Mouse (Mus musculus) stomach, embryonic 15.5 days (tissue): ENCODE measurements around the gene Ankrd36. TPM values are rescaled to one million over a fixed set of nuclear protein-coding genes. Genes with fewer than 3 reads are reported as not detected.

Experiments
- ATAC-seq: fragments of 200-750 bp; cut with Nextera tagmentation; 2 replicates; pipeline ENCODE4 v1.8.0; 2017; ENCODE audit warnings: low read depth, moderate number of reproducible peaks, moderate TSS enrichment; ENCODE audit not compliant: insufficient read depth, low FRiP score
- H3K27ac ChIP-seq: fragments of 300-500 bp; sonication (generic); 2 replicates; pipeline ENCODE4 v1.5.1; 2015; ENCODE audit warnings: mild to moderate bottlenecking, inconsistent platforms
- H3K27me3 ChIP-seq: fragments of 300-500 bp; sonication (generic); replicated peaks from 2 replicates; pipeline ENCODE4 v1.6.1; 2015; ENCODE audit warnings: inconsistent platforms
- H3K36me3 ChIP-seq: fragments of 300-500 bp; sonication (generic); 2 replicates; pipeline ENCODE4 v1.6.1; 2015; ENCODE audit warnings: inconsistent platforms
- H3K4me1 ChIP-seq: fragments of 300-500 bp; sonication (generic); 2 replicates; pipeline ENCODE4 v1.6.1; 2015; ENCODE audit warnings: inconsistent platforms
- H3K4me2 ChIP-seq: fragments of 300-500 bp; sonication (generic); 2 replicates; pipeline ENCODE4 v1.6.1; 2015; ENCODE audit warnings: mild to moderate bottlenecking, inconsistent platforms
- H3K4me3 ChIP-seq: fragments of 300-500 bp; sonication (generic); replicated peaks from 2 replicates; pipeline ENCODE4 v1.5.1; 2015; ENCODE audit warnings: inconsistent platforms
- H3K9ac ChIP-seq: fragments of 300-500 bp; sonication (generic); 2 replicates; pipeline ENCODE4 v1.6.1; 2015; ENCODE audit warnings: inconsistent platforms
- H3K9me3 ChIP-seq: fragments of 300-500 bp; sonication (generic); 2 replicates; pipeline ENCODE4 v1.6.1; 2016; ENCODE audit warnings: inconsistent platforms
- WGBS: fragments of 180-500 bp; shearing (Covaris S2); methylation state at CpG from one replicate; pipeline ENCODE4 v1.1.7; 2015; 5-methylcytosine and 5-hydroxymethylcytosine counted together
- polyA plus RNA-seq: library from polyadenylated mRNA; unstranded; fragments of >200 nt; fragmentation: Nextera tagmentation; extraction: Ambion mirVana; gene quantifications from 2 replicates; pipeline ENCODE4 v1.2.1, GENCODE M21; 2015

Ankrd36 gene
- 0.40 TPM in 1 of 2 replicates, not detected in the other for polyA plus RNA-seq

GRCm38 (mm10) chr11:5569474-5569873 is at the start of gene Ankrd36:
TSS of gene Ankrd36 (plus strand) at chr11:5569684.
- H3K9me3 ChIP-seq = no peaks in the 10 kb centered on the region
- H3K27ac ChIP-seq = no peak within 1 kb of the TSS
- no peak within 1 kb of the TSS for H3K4me3 ChIP-seq
- ATAC-seq = no peak
- no peaks in the 10 kb centered on the region for H3K27me3 ChIP-seq
- no peak within 1 kb of the TSS for H3K4me2 ChIP-seq
- 81% methylated on average over 12 of the region's 12 CpGs for WGBS
- no peaks in the 10 kb centered on the region for H3K4me1 ChIP-seq
- no peaks in the 10 kb centered on the region for H3K36me3 ChIP-seq
- H3K9ac ChIP-seq = no peak within 1 kb of the TSS

GRCm38 (mm10) chr11:5520412-5521265 is 48.8 kb upstream of the Ankrd36 start, which contains the start of gene Xbp1:
TSS of gene Xbp1 (plus strand) at chr11:5520659.
- peaks cover 30% of the 10 kb centered on the region for H3K36me3 ChIP-seq
- peak within 1 kb of the TSS; percentile 75 for H3K4me3 ChIP-seq
- no peaks in the 10 kb centered on the region for H3K27me3 ChIP-seq
- peak within 1 kb of the TSS; percentile 63 for H3K4me2 ChIP-seq
- peak; percentile 98 for ATAC-seq
- H3K9ac ChIP-seq = peak within 1 kb of the TSS; percentile 94
- no peaks in the 10 kb centered on the region for H3K9me3 ChIP-seq
- H3K27ac ChIP-seq = peak within 1 kb of the TSS; percentile 91
- H3K4me1 ChIP-seq = peaks cover 26% of the 10 kb centered on the region
- 0% methylated on average over 71 of the region's 72 CpGs for WGBS

GRCm38 (mm10) chr11:5521266-5521515 is 48.3 kb upstream of the Ankrd36 start:
- H3K4me2 ChIP-seq = peak overlapping the region; percentile 63
- H3K9me3 ChIP-seq = no peaks in the 10 kb centered on the region
- peak overlapping the region; percentile 94 for H3K9ac ChIP-seq
- peaks cover 30% of the 10 kb centered on the region for H3K36me3 ChIP-seq
- WGBS = under 1% methylated on average over 13 of the region's 13 CpGs
- ATAC-seq = no peak; the same call in 1 of the 2 replicates
- H3K27ac ChIP-seq = peak overlapping the region; percentile 91
- peaks cover 26% of the 10 kb centered on the region for H3K4me1 ChIP-seq
- H3K4me3 ChIP-seq = peak overlapping the region; percentile 75
- H3K27me3 ChIP-seq = no peaks in the 10 kb centered on the region

- H3K36me3 ChIP-seq = peaks cover 30% of the 10 kb centered on the region
- peak overlapping the region; percentile 91 for H3K27ac ChIP-seq
- H3K4me3 ChIP-seq = peak overlapping the region; percentile 75
- WGBS = under 1% methylated on average over 33 of the region's 34 CpGs
- ATAC-seq = peak; percentile 63
- no peaks in the 10 kb centered on the region for H3K27me3 ChIP-seq
- H3K4me2 ChIP-seq = peak overlapping the region; percentile 63
- H3K9me3 ChIP-seq = no peaks in the 10 kb centered on the region
- peaks cover 26% of the 10 kb centered on the region for H3K4me1 ChIP-seq
- peak overlapping the region; percentile 94 for H3K9ac ChIP-seq
Measured at GRCm38 (mm10) chr11:5521516-5522291, 47.8 kb upstream of the Ankrd36 start.

- no peaks in the 10 kb centered on the region for H3K9me3 ChIP-seq
- 82% methylated on average over 11 of the region's 11 CpGs for WGBS
- no peak for ATAC-seq
- peaks cover 30% of the 10 kb centered on the region for H3K36me3 ChIP-seq
- 0 out of 2 replicates have a peak overlapping the region, but pooled peaks have one; percentile 19 for H3K27ac ChIP-seq
- peak overlapping the region; percentile 6; the same call in 1 of the 2 replicates for H3K9ac ChIP-seq
- H3K27me3 ChIP-seq = no peaks in the 10 kb centered on the region
- peak overlapping the region; percentile 75 for H3K4me3 ChIP-seq
- peaks cover 26% of the 10 kb centered on the region for H3K4me1 ChIP-seq
- peak overlapping the region; percentile 63 for H3K4me2 ChIP-seq
Measured at GRCm38 (mm10) chr11:5522798-5523415, 46.6 kb upstream of the Ankrd36 start.

- Histone ChIP-seq H3K4me2 (no peak overlapping the region), H3K9ac (no peak overlapping the region), H3K36me3 (peaks cover 32% of the 10 kb centered on the region), H3K27me3 (no peaks in the 10 kb centered on the region), H3K4me3 (no peak overlapping the region), H3K9me3 (no peaks in the 10 kb centered on the region), H3K4me1 (peaks cover 24% of the 10 kb centered on the region), H3K27ac (no peak overlapping the region)
- no peak for ATAC-seq
- WGBS = 77% methylated on average over 4 of the region's 4 CpGs
Measured at GRCm38 (mm10) chr11:5525418-5525817, 44.1 kb upstream of the Ankrd36 start.

- Histone ChIP-seq H3K36me3 (peaks cover 41% of the 10 kb centered on the region), H3K27me3 (no peaks in the 10 kb centered on the region), H3K4me2 (no peak overlapping the region), H3K9ac (no peak overlapping the region), H3K9me3 (no peaks in the 10 kb centered on the region), H3K4me1 (peaks cover 24% of the 10 kb centered on the region), H3K4me3 (no peak overlapping the region), H3K27ac (no peak overlapping the region)
- ATAC-seq = no peak
- WGBS = 80% methylated on average over 7 of the region's 7 CpGs
Measured at GRCm38 (mm10) chr11:5526573-5527439, 42.7 kb upstream of the Ankrd36 start.

- no peak overlapping the region for H3K27ac ChIP-seq
- ATAC-seq = 0 out of 2 replicates have a peak, but pooled peaks have one; percentile 28
- 80% methylated on average over 5 of the region's 5 CpGs for WGBS
- no peak overlapping the region for H3K4me2 ChIP-seq
- no peaks in the 10 kb centered on the region for H3K27me3 ChIP-seq
- peaks cover 47% of the 10 kb centered on the region for H3K36me3 ChIP-seq
- no peak overlapping the region for H3K9ac ChIP-seq
- peaks cover 13% of the 10 kb centered on the region for H3K4me1 ChIP-seq
- no peak overlapping the region for H3K4me3 ChIP-seq
- no peaks in the 10 kb centered on the region for H3K9me3 ChIP-seq
Measured at GRCm38 (mm10) chr11:5527865-5528523, 41.5 kb upstream of the Ankrd36 start.

- no peaks in the 10 kb centered on the region for H3K27me3 ChIP-seq
- peaks cover 46% of the 10 kb centered on the region for H3K36me3 ChIP-seq
- ATAC-seq = no peak
- no peak overlapping the region for H3K27ac ChIP-seq
- H3K4me3 ChIP-seq = no peak overlapping the region
- H3K9ac ChIP-seq = no peak overlapping the region
- no peaks in the 10 kb centered on the region for H3K9me3 ChIP-seq
- H3K4me1 ChIP-seq = peaks cover 5% of the 10 kb centered on the region; the same call in 1 of the 2 replicates
- no peak overlapping the region for H3K4me2 ChIP-seq
- 51% methylated on average over 5 of the region's 5 CpGs for WGBS
Measured at GRCm38 (mm10) chr11:5528841-5529240, 40.6 kb upstream of the Ankrd36 start.

- WGBS = 72% methylated on average over 5 of the region's 5 CpGs
- H3K4me3 ChIP-seq = no peak overlapping the region
- no peak overlapping the region for H3K9ac ChIP-seq
- no peak for ATAC-seq
- no peak overlapping the region for H3K27ac ChIP-seq
- H3K36me3 ChIP-seq = peaks cover 42% of the 10 kb centered on the region
- H3K4me2 ChIP-seq = no peak overlapping the region
- no peaks in the 10 kb centered on the region for H3K27me3 ChIP-seq
- no peaks in the 10 kb centered on the region for H3K4me1 ChIP-seq
- no peaks in the 10 kb centered on the region for H3K9me3 ChIP-seq
Measured at GRCm38 (mm10) chr11:5530172-5530571, 39.3 kb upstream of the Ankrd36 start.

GRCm38 (mm10) chr11:5530717-5531116 is 38.8 kb upstream of the Ankrd36 start:
- no peak for ATAC-seq
- no peak overlapping the region for H3K4me3 ChIP-seq
- 68% methylated on average over 6 of the region's 6 CpGs for WGBS
- no peak overlapping the region for H3K27ac ChIP-seq
- peaks cover 38% of the 10 kb centered on the region for H3K36me3 ChIP-seq
- no peaks in the 10 kb centered on the region for H3K9me3 ChIP-seq
- H3K4me2 ChIP-seq = no peak overlapping the region
- H3K4me1 ChIP-seq = no peaks in the 10 kb centered on the region
- H3K27me3 ChIP-seq = no peaks in the 10 kb centered on the region
- H3K9ac ChIP-seq = no peak overlapping the region
